ENCODE assay signal across 15 mouse cellular contexts in the genomic region with DNA sequence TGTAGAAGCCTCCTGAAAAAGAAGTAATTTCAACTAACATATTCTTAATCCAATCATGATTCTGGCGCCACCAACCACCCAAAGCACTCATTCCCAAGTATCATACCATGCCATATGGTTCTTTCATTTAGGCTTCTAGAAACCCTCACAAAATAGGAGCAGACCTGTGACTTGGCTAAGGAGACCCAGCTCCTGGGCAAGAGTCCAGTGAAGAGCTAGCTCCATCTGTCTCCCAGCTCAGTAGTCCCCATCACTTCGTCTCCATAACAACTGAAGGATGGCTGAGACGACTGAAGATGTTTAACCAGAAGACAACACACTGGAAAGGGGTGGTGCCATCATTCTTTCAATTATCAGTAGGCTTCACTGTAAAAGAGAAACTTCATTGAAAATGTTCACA. TPM values are rescaled to one million over a fixed set of nuclear protein-coding genes. Genes with fewer than 3 reads are reported as not detected.
DNase-seq lines count a peak whose midpoint lies in the region; ATAC-seq lines count a peak whose summit lies in the region.
"Had no signal": no experiment of that assay in that cellular context is flagged by ENCODE, and none has a peak within 500 bp of the region (broad histone marks: within the 10 kb centered on the region; RNA-seq: fewer than 3 reads in every experiment).

No protein-coding gene starts in this region.

- DNase-seq in heart, adult 11 months, result peak; percentile 12
- no peak for DNase-seq in heart, postnatal 14 days
- DNase-seq in cerebellum, postnatal 14 days, result peak; percentile 92 to 95
- peak; percentile 10 to 14 for DNase-seq in layer of hippocampus, postnatal 25 days (ENCODE audit: extremely low spot score in 1 of 2, low spot score in 1 of 2)
- DNase-seq in right cerebral cortex, postnatal 14 days, result peak; percentile 39
- DNase-seq in ovary, postnatal 14 days (ENCODE audit: low spot score), result no peak
- DNase-seq in thymus, postnatal 25 days, result no peak
- DNase-seq: adrenal gland, adult 8-10 months had no signal

- H3K9ac ChIP-seq in liver, embryonic 12.5 days, result no peak overlapping the region
- H3K9ac ChIP-seq: heart, embryonic 15.5 days; limb, embryonic 12.5 days; lung, embryonic 15.5 days; midbrain, embryonic 15.5 days; stomach, embryonic 15.5 days had no signal

- no peaks in the 10 kb centered on the region; the same call in 1 of the 2 replicates for H3K27me3 ChIP-seq in liver, embryonic 12.5 days (replicated peaks)
- H3K27me3 ChIP-seq: heart, embryonic 15.5 days; limb, embryonic 12.5 days; lung, embryonic 15.5 days; midbrain, embryonic 15.5 days; stomach, embryonic 15.5 days had no signal

- intact Hi-C loops in heart, postnatal 14 days (cut with DNase I), result no loop called here

- no peaks in the 10 kb centered on the region for H3K9me3 ChIP-seq in liver, embryonic 12.5 days (replicated peaks)
- H3K9me3 ChIP-seq: heart, embryonic 15.5 days; limb, embryonic 12.5 days; lung, embryonic 15.5 days; midbrain, embryonic 15.5 days; stomach, embryonic 15.5 days had no signal

- no peak overlapping the region for H3K4me3 ChIP-seq in liver, embryonic 12.5 days
- H3K4me3 ChIP-seq: heart, embryonic 15.5 days; limb, embryonic 12.5 days; lung, embryonic 15.5 days; midbrain, embryonic 15.5 days; stomach, embryonic 15.5 days had no signal

- 52% methylated on average over 3 of the region's 3 CpGs for WGBS in liver, embryonic 12.5 days (ENCODE audit: insufficient replicate concordance)

- no peaks in the 10 kb centered on the region for H3K4me1 ChIP-seq in liver, embryonic 12.5 days
- H3K4me1 ChIP-seq: heart, embryonic 15.5 days; limb, embryonic 12.5 days; lung, embryonic 15.5 days; midbrain, embryonic 15.5 days; stomach, embryonic 15.5 days had no signal

- no peak overlapping the region for H3K4me2 ChIP-seq in liver, embryonic 12.5 days
- H3K4me2 ChIP-seq: heart, embryonic 15.5 days; limb, embryonic 12.5 days; lung, embryonic 15.5 days; midbrain, embryonic 15.5 days; stomach, embryonic 15.5 days had no signal

- H3K27ac ChIP-seq in liver, embryonic 12.5 days, result no peak overlapping the region
- H3K27ac ChIP-seq: heart, embryonic 15.5 days; limb, embryonic 12.5 days; lung, embryonic 15.5 days; midbrain, embryonic 15.5 days; stomach, embryonic 15.5 days had no signal

- H3K36me3 ChIP-seq in liver, embryonic 12.5 days, result no peaks in the 10 kb centered on the region
- H3K36me3 ChIP-seq: heart, embryonic 15.5 days; limb, embryonic 12.5 days; lung, embryonic 15.5 days; midbrain, embryonic 15.5 days; stomach, embryonic 15.5 days had no signal

- ATAC-seq in liver, embryonic 12.5 days, result no peak
- ATAC-seq: intestine, embryonic 16.5 days; midbrain, embryonic 15.5 days had no signal

RNA-seq across cellular contexts. Expression of a gene that starts 9.7 kb away (rescaled TPM):
- 10 to 100 TPM; 11.1 to 12.6 TPM for total RNA-seq in heart, postnatal 14 days (2021)
- total RNA-seq in layer of hippocampus, postnatal 25 days (2021), result 10 to 100 TPM; 25.6 TPM
- 20.2 and 22.5 TPM in 2 replicates for polyA plus RNA-seq in liver, embryonic 12.5 days (2016; fragmentation: Nextera tagmentation; extraction: Ambion mirVana)

Comparison
In these comparisons a context has a peak if more than half of its experiments do, and no peak if none do; other contexts are left out.
1. DNase-seq: peak in heart, adult 11 months (single experiment), cerebellum, postnatal 14 days (2 of 2), layer of hippocampus, postnatal 25 days (2 of 2) and right cerebral cortex, postnatal 14 days (single experiment); none in heart, postnatal 14 days (0 of 2), ovary, postnatal 14 days (single experiment) and thymus, postnatal 25 days (single experiment).